19 mouse cellular contexts compared by ENCODE assay signal in the genomic region with DNA sequence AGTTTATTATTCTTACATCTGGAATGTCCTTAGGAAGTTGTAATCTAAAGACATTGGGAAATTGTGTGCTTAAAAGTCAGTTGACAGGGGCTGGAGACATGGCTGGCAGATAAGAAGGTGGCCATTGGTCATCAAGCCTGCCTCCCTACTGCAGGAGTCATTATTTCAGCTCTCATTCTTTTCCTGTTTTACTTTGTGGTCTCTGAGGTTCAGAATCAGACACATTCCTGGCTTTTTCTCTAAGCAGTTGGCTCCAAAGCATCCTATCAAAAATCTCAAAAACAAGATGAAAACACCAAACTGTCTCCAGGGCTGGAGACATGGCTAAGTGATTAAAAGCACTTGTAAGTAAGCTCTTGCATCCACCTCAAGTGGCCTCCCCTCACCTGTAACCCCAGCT.
"Had no signal": no experiment of that assay in that cellular context is flagged by ENCODE, and none has a peak within 500 bp of the region (broad histone marks: within the 10 kb centered on the region; RNA-seq: fewer than 3 reads in every experiment).

No protein-coding gene starts in this region.

- H3K9me3 ChIP-seq: heart, embryonic 13.5 days; hindbrain, embryonic 10.5 days; hindbrain, embryonic 12.5 days; intestine, embryonic 15.5 days; limb, embryonic 13.5 days; limb, embryonic 15.5 days; liver, embryonic 13.5 days; liver, embryonic 15.5 days had no signal

- H3K27me3 ChIP-seq: heart, embryonic 13.5 days; hindbrain, embryonic 12.5 days; intestine, embryonic 15.5 days; limb, embryonic 13.5 days; limb, embryonic 15.5 days; liver, embryonic 13.5 days; liver, embryonic 15.5 days had no signal

- H3K9ac ChIP-seq: heart, embryonic 13.5 days; hindbrain, embryonic 12.5 days; hindbrain, embryonic 14.5 days; intestine, embryonic 15.5 days; limb, embryonic 13.5 days; limb, embryonic 15.5 days; liver, embryonic 13.5 days; liver, embryonic 15.5 days; liver, postnatal 0 days had no signal

- DNase-seq: gastrocnemius, postnatal 36 days; kidney, adult 18-20 months; kidney, adult 8-10 months; kidney, postnatal 10 days; kidney, postnatal 36 days; liver, embryonic 13.5 days; liver, postnatal 0 days had no signal

- ATAC-seq: inflammation-experienced regulatory T-cells, adult 6 months; intestine, embryonic 15.5 days; intestine, postnatal 0 days; liver, postnatal 0 days had no signal

- H3K4me3 ChIP-seq: heart, adult 2 months; heart, embryonic 13.5 days; hindbrain, embryonic 10.5 days; hindbrain, embryonic 12.5 days; intestine, embryonic 15.5 days; limb, embryonic 13.5 days; limb, embryonic 15.5 days; liver, embryonic 13.5 days; liver, embryonic 15.5 days had no signal

- H3K4me1 ChIP-seq: hindbrain, embryonic 12.5 days; intestine, embryonic 15.5 days; limb, embryonic 13.5 days; limb, embryonic 15.5 days had no signal

- H3K36me3 ChIP-seq: hindbrain, embryonic 12.5 days; intestine, embryonic 15.5 days; liver, embryonic 15.5 days had no signal

- H3K4me2 ChIP-seq: heart, embryonic 11.5 days; heart, embryonic 13.5 days; hindbrain, embryonic 12.5 days; hindbrain, embryonic 14.5 days; intestine, embryonic 15.5 days; limb, embryonic 13.5 days; limb, embryonic 15.5 days; liver, embryonic 13.5 days; liver, embryonic 15.5 days had no signal

- H3K27ac ChIP-seq: heart, adult 2 months; heart, embryonic 13.5 days; hindbrain, embryonic 10.5 days; hindbrain, embryonic 12.5 days; hindbrain, embryonic 14.5 days; intestine, embryonic 15.5 days; limb, embryonic 13.5 days; limb, embryonic 15.5 days; liver, embryonic 13.5 days; liver, embryonic 15.5 days had no signal
